Mouse (Mus musculus): ENCODE measurements at regions not wholly inside any gene's neighbourhood (a gene's known extent, or its start where the extent isn't known, plus 50 kb on each side); places are given as distances from the start of the nearest gene placed in this dataset.

- no peak for DNase-seq (ENCODE audit: low spot score in 2 of 2)
These were observed 399.4 kb upstream of the Rora start for GRCm38 (mm10) chr9:68254218-68254617.

- peak; percentile 3 to 11 for DNase-seq (ENCODE audit: low spot score in 2 of 2)
These were observed 385.0 kb upstream of the Rora start for GRCm38 (mm10) chr9:68268551-68268950.

- DNase-seq (ENCODE audit: low spot score in 2 of 2) = peak; percentile 8 to 10
These were observed 351.2 kb upstream of the Rora start for GRCm38 (mm10) chr9:68302232-68302925.

- DNase-seq (ENCODE audit: low spot score in 2 of 2) = no peak
These were observed 322.9 kb upstream of the Rora start for GRCm38 (mm10) chr9:68330721-68331120.

- no peak for DNase-seq (ENCODE audit: low spot score in 2 of 2)
These were observed 312.7 kb upstream of the Rora start for GRCm38 (mm10) chr9:68340921-68341320.

GRCm38 (mm10) chr9:68341511-68341910 lies 312.1 kb upstream of the Rora start:
- DNase-seq (ENCODE audit: low spot score in 2 of 2) = no peak

GRCm38 (mm10) chr9:68347426-68347825 lies 306.2 kb upstream of the Rora start:
- peak in 1 of 2 experiments; percentile 15 for DNase-seq (ENCODE audit: low spot score in 2 of 2)

- no peak for DNase-seq (ENCODE audit: low spot score in 2 of 2)
These were observed 302.1 kb upstream of the Rora start for GRCm38 (mm10) chr9:68351466-68351865.

GRCm38 (mm10) chr9:68354470-68354869 lies 299.1 kb upstream of the Rora start:
- DNase-seq (ENCODE audit: low spot score in 2 of 2) = peak in 1 of 2 experiments; percentile 19

- no peak for DNase-seq (ENCODE audit: low spot score in 2 of 2)
These were observed 297.5 kb upstream of the Rora start for GRCm38 (mm10) chr9:68356078-68356477.

- peak; percentile 17 to 21 for DNase-seq (ENCODE audit: low spot score in 2 of 2)
These were observed 296.4 kb upstream of the Rora start for GRCm38 (mm10) chr9:68357231-68357630.

- no peak for DNase-seq (ENCODE audit: low spot score in 2 of 2)
These were observed 286.6 kb upstream of the Rora start for GRCm38 (mm10) chr9:68366973-68367372.

- DNase-seq (ENCODE audit: low spot score in 2 of 2) = no peak
These were observed 286.0 kb upstream of the Rora start for GRCm38 (mm10) chr9:68367556-68367955.

- DNase-seq (ENCODE audit: low spot score in 2 of 2) = no peak
These were observed 280.9 kb upstream of the Rora start for GRCm38 (mm10) chr9:68372726-68373125.

GRCm38 (mm10) chr9:68376222-68376621 lies 277.4 kb upstream of the Rora start:
- no peak for DNase-seq (ENCODE audit: low spot score in 2 of 2)

GRCm38 (mm10) chr9:68381871-68382270 lies 271.7 kb upstream of the Rora start:
- no peak for DNase-seq (ENCODE audit: low spot score in 2 of 2)

GRCm38 (mm10) chr9:68400930-68401329 lies 252.7 kb upstream of the Rora start:
- DNase-seq (ENCODE audit: low spot score in 2 of 2) = peak; percentile 6 to 7

GRCm38 (mm10) chr9:68402176-68402845 lies 251.3 kb upstream of the Rora start:
- DNase-seq (ENCODE audit: low spot score in 2 of 2) = peak; percentile 16 to 19

- DNase-seq (ENCODE audit: low spot score in 2 of 2) = no peak
These were observed 250.6 kb upstream of the Rora start for GRCm38 (mm10) chr9:68402981-68403380.

- DNase-seq (ENCODE audit: low spot score in 2 of 2) = no peak
These were observed 250.1 kb upstream of the Rora start for GRCm38 (mm10) chr9:68403516-68403915.

GRCm38 (mm10) chr9:68409786-68410185 lies 243.8 kb upstream of the Rora start:
- no peak for DNase-seq (ENCODE audit: low spot score in 2 of 2)

- DNase-seq (ENCODE audit: low spot score in 2 of 2) = no peak
These were observed 227.3 kb upstream of the Rora start for GRCm38 (mm10) chr9:68426286-68426685.

GRCm38 (mm10) chr9:68462755-68463154 lies 190.8 kb upstream of the Rora start:
- DNase-seq (ENCODE audit: low spot score in 2 of 2) = no peak

Data from frontal cortex, postnatal 10 days (tissue).